Mouse (Mus musculus) urinary bladder, postnatal 4 days (tissue): Measurements from ENCODE around the gene Gm10718.
"Not testable (repeated sequence)": the region's sequence is repeated elsewhere in the genome, so short reads cannot be mapped to it uniquely, and the experiment has no call there.

Source experiments
- DNase-seq, 2 experiments: peaks; one replicate each; pipeline ENCODE4 v3.0.0; 2021 to 2022; ENCODE audit warnings: low spot score in 2 of 2

Gene Gm10718

GRCm38 (mm10) chr9:3025653-3026052, 2.3 kb downstream of the Gm10718 start:
- peak; percentile 91 to 95 for DNase-seq

GRCm38 (mm10) chr9:3026136-3026535, 2.8 kb downstream of the Gm10718 start:
- not testable (repeated sequence) for DNase-seq

- not testable (repeated sequence) for DNase-seq
Measured at GRCm38 (mm10) chr9:3026741-3027140, 3.4 kb downstream of the Gm10718 start.

- not testable (repeated sequence) for DNase-seq
Measured at GRCm38 (mm10) chr9:3027200-3027599, 3.9 kb downstream of the Gm10718 start.

GRCm38 (mm10) chr9:3029276-3030000, 6.1 kb downstream of the Gm10718 start:
- peak; percentile 67 to 74 for DNase-seq

- DNase-seq = not testable (repeated sequence)
Measured at GRCm38 (mm10) chr9:3030677-3031318, 7.5 kb downstream of the Gm10718 start.

GRCm38 (mm10) chr9:3034299-3034698, 11.0 kb downstream of the Gm10718 start, which contains the start of gene Gm17535:
Gm17535 (plus strand) TSS chr9:3034599.
- not testable (repeated sequence) for DNase-seq

- not testable (repeated sequence) for DNase-seq
Measured at GRCm38 (mm10) chr9:3036577-3036976, 13.2 kb downstream of the Gm10718 start, which contains the start of gene Gm10715. Gm10715 (plus strand) TSS chr9:3036877.

GRCm38 (mm10) chr9:3038161-3038560, 14.8 kb downstream of the Gm10718 start:
- not testable (repeated sequence) for DNase-seq
